Mouse (Mus musculus): ENCODE data around the gene Gpx1.

Gpx1 gene

GRCm38 (mm10) chr9:108339886-108340257, 1.2 kb downstream of the Gpx1 start:
- no peak for DNase-seq (ENCODE audit: low read depth, low spot score)

- no peak for DNase-seq (ENCODE audit: low read depth, low spot score)
These were observed 1.8 kb downstream of the Gpx1 start for GRCm38 (mm10) chr9:108340258-108341138.

GRCm38 (mm10) chr9:108341139-108341475, 2.4 kb downstream of the Gpx1 start:
- no peak for DNase-seq (ENCODE audit: low read depth, low spot score)

- no peak for DNase-seq (ENCODE audit: low read depth, low spot score)
These were observed 3.1 kb downstream of the Gpx1 start for GRCm38 (mm10) chr9:108341801-108342200.

GRCm38 (mm10) chr9:108342301-108342831, 3.7 kb downstream of the Gpx1 start:
- no peak for DNase-seq (ENCODE audit: low read depth, low spot score)

- no peak for DNase-seq (ENCODE audit: low read depth, low spot score)
These were observed 4.6 kb downstream of the Gpx1 start for GRCm38 (mm10) chr9:108343331-108343730.

- DNase-seq (ENCODE audit: low read depth, low spot score): no peak
These were observed 5.1 kb downstream of the Gpx1 start for GRCm38 (mm10) chr9:108343835-108344234.

GRCm38 (mm10) chr9:108344471-108344870, 5.8 kb downstream of the Gpx1 start:
- DNase-seq (ENCODE audit: low read depth, low spot score): no peak

- DNase-seq (ENCODE audit: low read depth, low spot score): no peak
These were observed 8.3 kb downstream of the Gpx1 start for GRCm38 (mm10) chr9:108347024-108347423.

- DNase-seq (ENCODE audit: low read depth, low spot score): peak; percentile 80
These were observed 9.0 kb downstream of the Gpx1 start, which contains the start of gene Usp4 for GRCm38 (mm10) chr9:108347540-108348289. Gene Usp4, plus strand, starts transcription at chr9:108347853.

GRCm38 (mm10) chr9:108348290-108348680, 9.6 kb downstream of the Gpx1 start:
- DNase-seq (ENCODE audit: low read depth, low spot score): no peak

- DNase-seq (ENCODE audit: low read depth, low spot score): no peak
These were observed 11.0 kb downstream of the Gpx1 start for GRCm38 (mm10) chr9:108349727-108350126.

- no peak for DNase-seq (ENCODE audit: low read depth, low spot score)
These were observed 39.5 kb downstream of the Gpx1 start for GRCm38 (mm10) chr9:108378234-108378633.

- DNase-seq (ENCODE audit: low read depth, low spot score): no peak
These were observed 40.0 kb downstream of the Gpx1 start for GRCm38 (mm10) chr9:108378736-108379135.

- DNase-seq (ENCODE audit: low read depth, low spot score): no peak
These were observed 40.6 kb downstream of the Gpx1 start for GRCm38 (mm10) chr9:108379294-108379693.

- no peak for DNase-seq (ENCODE audit: low read depth, low spot score)
These were observed 42.7 kb downstream of the Gpx1 start for GRCm38 (mm10) chr9:108381382-108381781.

GRCm38 (mm10) chr9:108385006-108385405, 46.3 kb downstream of the Gpx1 start:
- DNase-seq (ENCODE audit: low read depth, low spot score): no peak

- no peak for DNase-seq (ENCODE audit: low read depth, low spot score)
These were observed 48.1 kb downstream of the Gpx1 start for GRCm38 (mm10) chr9:108386816-108387215.

- DNase-seq (ENCODE audit: low read depth, low spot score): no peak
These were observed 49.9 kb downstream of the Gpx1 start for GRCm38 (mm10) chr9:108388601-108389000.

GRCm38 (mm10) chr9:108389220-108389619, 50.5 kb downstream of the Gpx1 start:
- DNase-seq (ENCODE audit: low read depth, low spot score): no peak
